Mouse (Mus musculus) myocyte (in vitro differentiated cells): ENCODE measurements at regions not wholly inside any gene's neighbourhood (a gene's known extent, or its start where the extent isn't known, plus 50 kb on each side); places are given as distances from the start of the nearest gene placed in this dataset.

Experiments used
- H3K27me3 ChIP-seq: one replicate; pipeline ENCODE4 v1.6.1; 2011; ENCODE audit not compliant: control insufficient read depth, insufficient read depth, insufficient read length
- H3K36me3 ChIP-seq: one replicate; pipeline ENCODE4 v1.6.1; 2011; ENCODE audit not compliant: control insufficient read depth, insufficient read depth
- H3K4me2 ChIP-seq: one replicate; pipeline ENCODE4 v1.6.1; 2011; ENCODE audit warnings: low read depth, control low read depth
- H3K4me3 ChIP-seq: one replicate; pipeline ENCODE4 v1.5.1; 2011; ENCODE audit warnings: mild to moderate bottlenecking, control low read depth, moderate library complexity
- H3K79me2 ChIP-seq: one replicate; pipeline ENCODE4 v1.6.1; 2011; ENCODE audit not compliant: control insufficient read depth, insufficient read depth
- H3ac ChIP-seq: one replicate; pipeline ENCODE4 v1.6.1; 2011; ENCODE audit not compliant: control insufficient read depth, insufficient read length
- CEBPB ChIP-seq: IDR thresholded peaks from 2 replicates; pipeline ENCODE4 v1.6.1; 2011; ENCODE audit warnings: mild to moderate bottlenecking, moderate library complexity; ENCODE audit not compliant: poor library complexity, insufficient read depth, severe bottlenecking
- E2F4 ChIP-seq: IDR thresholded peaks from one replicate; pipeline ENCODE4 v1.6.1; 2011; ENCODE audit warnings: mild to moderate bottlenecking, control low read depth, moderate library complexity; ENCODE audit not compliant: insufficient read depth
- MAX ChIP-seq: IDR thresholded peaks from one replicate; pipeline ENCODE4 v1.6.1; 2011; ENCODE audit warnings: low read depth, mild to moderate bottlenecking, control low read depth
- MYOD1 ChIP-seq, 3 experiments: IDR thresholded peaks; one replicate each; pipeline ENCODE4 v1.6.1; 2011; ENCODE audit warnings: control low read depth in 2 of 3, low read depth in 2 of 3, mild to moderate bottlenecking in 2 of 3, moderate library complexity in 1 of 3; ENCODE audit not compliant: insufficient read length in 2 of 3, control insufficient read depth in 1 of 3
- MYOG ChIP-seq, 3 experiments: IDR thresholded peaks; one replicate each; pipeline ENCODE4 v1.6.1; 2011; ENCODE audit warnings: control low read depth in 2 of 3, low read depth in 2 of 3, mild to moderate bottlenecking in 2 of 3; ENCODE audit not compliant: insufficient read length in 2 of 3, control insufficient read depth in 1 of 3, insufficient read depth in 1 of 3
- POLR2A ChIP-seq: IDR thresholded peaks from one replicate; pipeline ENCODE4 v1.6.1; 2011; ENCODE audit warnings: low read depth, mild to moderate bottlenecking, control low read depth, moderate library complexity; ENCODE audit not compliant: insufficient read length
- POLR2AphosphoS2 ChIP-seq: IDR thresholded peaks from one replicate; pipeline ENCODE4 v1.6.1; 2011; ENCODE audit warnings: low read depth, control low read depth; ENCODE audit not compliant: insufficient read length
- REST ChIP-seq: IDR thresholded peaks from one replicate; pipeline ENCODE4 v1.6.1; 2011; ENCODE audit warnings: mild to moderate bottlenecking, control low read depth, moderate library complexity; ENCODE audit not compliant: insufficient read depth, insufficient read length
- SRF ChIP-seq: IDR thresholded peaks from one replicate; pipeline ENCODE4 v1.6.1; 2011; ENCODE audit warnings: low read depth; ENCODE audit not compliant: control insufficient read depth, insufficient read length
- TCF12 ChIP-seq: IDR thresholded peaks from one replicate; pipeline ENCODE4 v1.6.1; 2011; ENCODE audit warnings: mild to moderate bottlenecking, control low read depth; ENCODE audit not compliant: poor library complexity, insufficient read depth, severe bottlenecking
- TCF3 ChIP-seq: IDR thresholded peaks from one replicate; pipeline ENCODE4 v1.6.1; 2011; ENCODE audit warnings: low read depth, control low read depth; ENCODE audit not compliant: insufficient read length
- USF1 ChIP-seq: IDR thresholded peaks from one replicate; pipeline ENCODE4 v1.6.1; 2011; ENCODE audit warnings: low read depth, mild to moderate bottlenecking, control low read depth, moderate library complexity

GRCm38 (mm10) chr1:185537236-185537635 is 82.6 kb downstream of the Slc30a10 start:
- Histone ChIP-seq H3K36me3 (no peaks in the 10 kb centered on the region), H3K4me3 (no peak overlapping the region), H3ac (no peak overlapping the region), H3K79me2 (no peaks in the 10 kb centered on the region), H3K4me2 (no peak overlapping the region), H3K27me3 (no peaks in the 10 kb centered on the region)
- TF ChIP-seq POLR2A (no peak), POLR2AphosphoS2 (no peak), MYOD1 (IDR thresholded peaks at IDR 0.05; ENCODE audit: control insufficient read depth in 1 of 3, insufficient read length in 2 of 3, low read depth in 2 of 3) (no peak), USF1 (no peak), TCF3 (no peak), CEBPB (no peak), SRF (no peak), TCF12 (no peak), MAX (no peak), E2F4 (no peak), MYOG (IDR thresholded peaks at IDR 0.05; ENCODE audit: control insufficient read depth in 1 of 3, insufficient read depth in 1 of 3, insufficient read length in 2 of 3, low read depth in 2 of 3) (no peak), REST (no peak)

GRCm38 (mm10) chr1:185539458-185539857 is 84.8 kb downstream of the Slc30a10 start:
- no peaks in the 10 kb centered on the region for H3K79me2 ChIP-seq

GRCm38 (mm10) chr1:185546346-185546745 is 91.7 kb downstream of the Slc30a10 start:
- H3K4me2 ChIP-seq = no peak overlapping the region
- TF ChIP-seq TCF12 (no peak), POLR2AphosphoS2 (no peak), MYOD1 (IDR thresholded peaks at IDR 0.05; ENCODE audit: control insufficient read depth in 1 of 3, insufficient read length in 2 of 3, low read depth in 2 of 3) (no peak), USF1 (no peak), POLR2A (no peak), REST (no peak)
- H3K27me3 ChIP-seq = no peaks in the 10 kb centered on the region
- no peaks in the 10 kb centered on the region for H3K79me2 ChIP-seq
- no peak overlapping the region for H3ac ChIP-seq
- no peak overlapping the region for H3K4me3 ChIP-seq
- H3K36me3 ChIP-seq = no peaks in the 10 kb centered on the region

More at GRCm38 (mm10) chr1:185539458-185539857, 84.8 kb downstream of the Slc30a10 start:
- no peaks in the 10 kb centered on the region for H3K27me3 ChIP-seq
- H3ac ChIP-seq = no peak overlapping the region
- TF ChIP-seq TCF3 (no peak), MAX (no peak), CEBPB (no peak), E2F4 (no peak), SRF (no peak), POLR2A (no peak), USF1 (no peak), MYOD1 (IDR thresholded peaks at IDR 0.05; ENCODE audit: control insufficient read depth in 1 of 3, insufficient read length in 2 of 3, low read depth in 2 of 3) (no peak), TCF12 (no peak), POLR2AphosphoS2 (no peak), MYOG (IDR thresholded peaks at IDR 0.05; ENCODE audit: control insufficient read depth in 1 of 3, insufficient read depth in 1 of 3, insufficient read length in 2 of 3, low read depth in 2 of 3) (no peak), REST (no peak)
- H3K4me3 ChIP-seq = no peak overlapping the region
- H3K36me3 ChIP-seq = no peaks in the 10 kb centered on the region
- H3K4me2 ChIP-seq = no peak overlapping the region

GRCm38 (mm10) chr1:185572761-185573530 is 118.3 kb downstream of the Slc30a10 start:
- Histone ChIP-seq H3K79me2 (no peaks in the 10 kb centered on the region), H3K27me3 (no peaks in the 10 kb centered on the region), H3K4me3 (no peak overlapping the region), H3K36me3 (no peaks in the 10 kb centered on the region), H3K4me2 (peak overlapping the region; percentile 28), H3ac (no peak overlapping the region)
- TF ChIP-seq MYOD1 (IDR thresholded peaks at IDR 0.05; ENCODE audit: control insufficient read depth in 1 of 3, insufficient read length in 2 of 3, low read depth in 2 of 3) = peak; percentile 10 to 76 (median 75)
- peak in 1 of 3 experiments; percentile 55 for TF ChIP-seq MYOG (IDR thresholded peaks at IDR 0.05; ENCODE audit: control insufficient read depth in 1 of 3, insufficient read depth in 1 of 3, insufficient read length in 2 of 3, low read depth in 2 of 3)
- TF ChIP-seq E2F4 = no peak

DNA sequence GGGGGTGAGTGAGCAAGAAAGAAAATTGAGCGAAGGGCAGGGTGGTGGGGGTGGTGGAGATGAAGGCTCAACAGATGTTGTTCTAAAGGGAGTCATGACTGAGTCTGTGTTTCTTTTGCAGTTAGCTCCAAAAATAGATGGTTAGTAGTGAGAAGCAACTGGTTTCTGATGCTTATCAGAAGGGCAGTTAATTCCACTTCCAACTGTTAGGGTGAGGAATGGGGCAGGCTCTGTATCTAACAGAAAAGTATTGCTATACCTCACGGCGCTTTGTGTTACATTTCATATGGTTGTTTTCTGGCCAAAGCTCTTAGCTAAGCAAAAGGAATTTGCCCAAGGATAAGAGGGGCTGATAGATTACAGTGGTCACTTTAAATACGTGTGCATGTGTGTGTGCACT is 120.3 kb downstream of the Slc30a10 start:
- H3K4me2 ChIP-seq = peak overlapping the region; percentile 48
- H3K4me3 ChIP-seq = no peak overlapping the region
- no peaks in the 10 kb centered on the region for H3K36me3 ChIP-seq
- H3K79me2 ChIP-seq = no peaks in the 10 kb centered on the region
- no peak for TF ChIP-seq SRF
- no peak for TF ChIP-seq E2F4
- no peak for TF ChIP-seq TCF12
- peak; percentile 17 to 70 (median 34) for TF ChIP-seq MYOD1 (IDR thresholded peaks at IDR 0.05; ENCODE audit: control insufficient read depth in 1 of 3, insufficient read length in 2 of 3, low read depth in 2 of 3)
- TF ChIP-seq POLR2A = no peak
- TF ChIP-seq USF1 = no peak
- no peak for TF ChIP-seq REST
- TF ChIP-seq MYOG (IDR thresholded peaks at IDR 0.05; ENCODE audit: control insufficient read depth in 1 of 3, insufficient read depth in 1 of 3, insufficient read length in 2 of 3, low read depth in 2 of 3) = peak in 2 of 3 experiments; percentile 7 to 91
- no peak overlapping the region for H3ac ChIP-seq
- H3K27me3 ChIP-seq = no peaks in the 10 kb centered on the region
